Mouse (Mus musculus): Measurements from ENCODE around the gene Mbtps1.

DNA sequence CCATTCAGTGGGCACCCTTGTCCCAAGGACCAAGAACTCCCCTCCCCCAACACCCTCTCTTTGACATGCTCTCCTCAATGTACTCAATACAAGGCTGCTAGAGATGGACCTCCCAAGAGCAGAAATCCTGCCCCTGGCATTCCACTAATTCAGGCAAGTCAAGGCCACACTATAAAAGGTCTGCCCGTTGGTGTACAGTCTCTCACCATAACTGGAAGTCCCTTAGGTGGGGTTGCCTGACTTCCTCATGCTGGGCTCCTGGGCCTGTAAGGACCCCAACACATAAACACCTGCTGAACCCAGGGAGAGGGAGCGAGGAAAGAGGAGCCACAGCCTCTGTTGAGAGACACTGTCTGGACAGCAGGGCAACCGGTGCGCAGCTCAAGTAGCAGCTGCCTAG, 45.2 kb upstream of the Mbtps1 start:
- TF ChIP-seq CTCF (IDR thresholded peaks at IDR 0.05; ENCODE audit: borderline replicate concordance, insufficient read depth, low read depth, low read length) (no peak), POLR2A (IDR thresholded peaks at IDR 0.05; ENCODE audit: borderline replicate concordance, insufficient read depth, low read length) (no peak)
